Mouse (Mus musculus): ENCODE measurements at regions not wholly inside any gene's neighbourhood (a gene's known extent, or its start where the extent isn't known, plus 50 kb on each side); places are given as distances from the start of the nearest gene placed in this dataset.

GRCm38 (mm10) chr1:89385111-89385510 lies 69.5 kb upstream of the Agap1 start:
- CTCF ChIA-PET = no interaction called here

GRCm38 (mm10) chr1:89392711-89393110 lies 61.9 kb upstream of the Agap1 start:
- CTCF ChIA-PET = no interaction called here

- CTCF ChIA-PET = no interaction called here
Measured at GRCm38 (mm10) chr1:89394471-89394870, 60.1 kb upstream of the Agap1 start.

GRCm38 (mm10) chr1:89400734-89401202 lies 53.8 kb upstream of the Agap1 start:
- CTCF ChIA-PET = no interaction called here

- CTCF ChIA-PET = no interaction called here
Measured at GRCm38 (mm10) chr1:89402513-89403210, 51.9 kb upstream of the Agap1 start.

- CTCF ChIA-PET = no interaction called here
Measured at GRCm38 (mm10) chr1:89403551-89404050, 51.0 kb upstream of the Agap1 start.
